Mouse (Mus musculus) lung, embryonic 14.5 days (tissue): ENCODE data around the gene Tent5c. TPM values are rescaled to one million over a fixed set of nuclear protein-coding genes. Genes with fewer than 3 reads are reported as not detected.

Source experiments
- ATAC-seq: fragments of 200-750 bp; cut with Nextera tagmentation; 2 replicates; pipeline ENCODE4 v1.8.0; 2017; ENCODE audit warnings: mild to moderate bottlenecking, moderate TSS enrichment, moderate library complexity; ENCODE audit not compliant: insufficient read depth
- DNase-seq: peaks from one replicate; pipeline ENCODE4 v3.0.0-alpha.2; 2015
- H3K27ac ChIP-seq: fragments of 300-500 bp; sonication (generic); 2 replicates; pipeline ENCODE4 v1.5.1; 2014; ENCODE audit warnings: low read depth, mild to moderate bottlenecking, moderate library complexity
- H3K27me3 ChIP-seq: fragments of 300-500 bp; sonication (generic); 2 replicates; pipeline ENCODE4 v1.6.1; 2014; ENCODE audit warnings: low read length, control low read depth; ENCODE audit not compliant: insufficient read depth
- H3K36me3 ChIP-seq: fragments of 300-500 bp; sonication (generic); 2 replicates; pipeline ENCODE4 v1.6.1; 2014; ENCODE audit warnings: control low read depth; ENCODE audit not compliant: insufficient read depth
- H3K4me1 ChIP-seq: fragments of 300-500 bp; sonication (generic); 2 replicates; pipeline ENCODE4 v1.6.1; 2014; ENCODE audit warnings: antibody characterized with exemption, control low read depth; ENCODE audit not compliant: insufficient read depth
- H3K4me2 ChIP-seq: fragments of 300-500 bp; sonication (generic); 2 replicates; pipeline ENCODE4 v1.6.1; 2014; ENCODE audit warnings: mild to moderate bottlenecking
- H3K4me3 ChIP-seq: fragments of 300-500 bp; sonication (generic); 2 replicates; pipeline ENCODE4 v1.5.1; 2014; ENCODE audit warnings: low read depth, low read length
- H3K9ac ChIP-seq: fragments of 300-500 bp; sonication (generic); 2 replicates; pipeline ENCODE4 v1.6.1; 2014
- H3K9me3 ChIP-seq: fragments of 300-500 bp; sonication (generic); 2 replicates; pipeline ENCODE4 v1.6.1; 2016; ENCODE audit warnings: low read depth, low read length, control low read depth
- CTCF ChIP-seq: IDR thresholded peaks from 2 replicates; pipeline ENCODE4 v1.5.1; 2016; ENCODE audit warnings: antibody characterized with exemption, low read depth
- WGBS: fragments of 180-500 bp; shearing (Covaris S2); extraction: QIAGEN DNeasy Blood & Tissue Kit; methylation state at CpG from one replicate; pipeline ENCODE4 v1.1.7; 2014; 5-methylcytosine and 5-hydroxymethylcytosine counted together
- polyA plus RNA-seq: library from polyadenylated mRNA; unstranded; fragments of >200 nt; fragmentation: Nextera tagmentation; extraction: Ambion mirVana; gene quantifications from 2 replicates; pipeline ENCODE4 v1.2.1, GENCODE M21; 2014

Tent5c gene
- polyA plus RNA-seq, 1 experiment from 2014 or later = 6.9 TPM

GRCm38 (mm10) chr3:100487046-100487445 lies 2.1 kb downstream of the Tent5c start:
- DNase-seq (no peak), ATAC-seq (no peak)
- Histone ChIP-seq H3K27me3 (peaks cover 13% of the 10 kb centered on the region; the same call in 1 of the 2 replicates), H3K27ac (no peak overlapping the region), H3K9me3 (no peaks in the 10 kb centered on the region), H3K4me3 (peak overlapping the region; percentile 52), H3K36me3 (no peaks in the 10 kb centered on the region), H3K9ac (no peak overlapping the region; the same call in 1 of the 2 replicates), H3K4me2 (peak overlapping the region; percentile 96; the same call in 1 of the 2 replicates), H3K4me1 (no peaks in the 10 kb centered on the region)
- no peak for TF ChIP-seq CTCF
- WGBS = 61% methylated on average over 2 of the region's 2 CpGs

- H3K27ac ChIP-seq = no peak overlapping the region
- H3K27me3 ChIP-seq = peaks cover 13% of the 10 kb centered on the region; the same call in 1 of the 2 replicates
- DNase-seq = no peak
- no peak overlapping the region for H3K9ac ChIP-seq
- TF ChIP-seq CTCF = no peak
- no peaks in the 10 kb centered on the region for H3K36me3 ChIP-seq
- no peaks in the 10 kb centered on the region for H3K9me3 ChIP-seq
- H3K4me2 ChIP-seq = peak overlapping the region; percentile 33; the same call in 1 of the 2 replicates
- ATAC-seq = no peak
- whole genome bisulfite sequencing = 40% methylated on average over 11 of the region's 11 CpGs
- H3K4me3 ChIP-seq = no peak overlapping the region
- H3K4me1 ChIP-seq = no peaks in the 10 kb centered on the region
Observed at GRCm38 (mm10) chr3:100485390-100486132, 3.6 kb downstream of the Tent5c start.

- Histone ChIP-seq H3K27me3 (peaks cover 13% of the 10 kb centered on the region; the same call in 1 of the 2 replicates), H3K36me3 (no peaks in the 10 kb centered on the region), H3K27ac (no peak overlapping the region; the same call in 1 of the 2 replicates), H3K9me3 (no peaks in the 10 kb centered on the region), H3K4me2 (no peak overlapping the region), H3K4me1 (no peaks in the 10 kb centered on the region), H3K4me3 (no peak overlapping the region), H3K9ac (no peak overlapping the region)
- no peak for DNase-seq
- 70% methylated on average over 5 of the region's 5 CpGs for WGBS
- peak; percentile 44; the same call in 1 of the 2 replicates for ATAC-seq
- no peak for TF ChIP-seq CTCF
Observed at GRCm38 (mm10) chr3:100482971-100483610, 6.0 kb downstream of the Tent5c start.

- peak; percentile 54; the same call in 1 of the 2 replicates for ATAC-seq
Observed at GRCm38 (mm10) chr3:100482324-100482911, 6.7 kb downstream of the Tent5c start.

GRCm38 (mm10) chr3:100480251-100481005 lies 8.7 kb downstream of the Tent5c start:
- Histone ChIP-seq H3K4me3 (no peak overlapping the region), H3K4me1 (no peaks in the 10 kb centered on the region), H3K9ac (no peak overlapping the region), H3K4me2 (no peak overlapping the region), H3K36me3 (no peaks in the 10 kb centered on the region), H3K27ac (no peak overlapping the region), H3K9me3 (no peaks in the 10 kb centered on the region), H3K27me3 (peaks cover 4% of the 10 kb centered on the region; the same call in 1 of the 2 replicates)
- ATAC-seq = no peak
- 67% methylated on average over 7 of the region's 7 CpGs for WGBS
- DNase-seq = no peak
- TF ChIP-seq CTCF = no peak

More at GRCm38 (mm10) chr3:100482324-100482911, 6.7 kb downstream of the Tent5c start:
- peak overlapping the region; percentile 4; the same call in 1 of the 2 replicates for H3K4me2 ChIP-seq
- no peaks in the 10 kb centered on the region for H3K9me3 ChIP-seq
- no peak overlapping the region for H3K9ac ChIP-seq
- TF ChIP-seq CTCF = no peak
- no peak for DNase-seq
- 45% methylated on average over 7 of the region's 7 CpGs for WGBS
- peak overlapping the region; percentile 6; the same call in 1 of the 2 replicates for H3K4me3 ChIP-seq
- H3K4me1 ChIP-seq = no peaks in the 10 kb centered on the region
- no peaks in the 10 kb centered on the region for H3K36me3 ChIP-seq
- peaks cover 8% of the 10 kb centered on the region; the same call in 1 of the 2 replicates for H3K27me3 ChIP-seq
- H3K27ac ChIP-seq = peak overlapping the region; percentile 58; the same call in 1 of the 2 replicates

- Histone ChIP-seq H3K9ac (no peak overlapping the region), H3K4me3 (no peak overlapping the region), H3K27me3 (no peaks in the 10 kb centered on the region), H3K4me1 (no peaks in the 10 kb centered on the region), H3K9me3 (no peaks in the 10 kb centered on the region), H3K36me3 (no peaks in the 10 kb centered on the region), H3K4me2 (no peak overlapping the region), H3K27ac (no peak overlapping the region)
- no peak for TF ChIP-seq CTCF
- ATAC-seq (no peak), DNase-seq (no peak)
- 37% methylated on average over 8 of the region's 8 CpGs for WGBS
Observed at GRCm38 (mm10) chr3:100474950-100475472, 14.1 kb downstream of the Tent5c start.
